Mouse (Mus musculus): ENCODE measurements around the gene Hsf2bp. TPM values are rescaled to one million over a fixed set of nuclear protein-coding genes. Genes with fewer than 3 reads are reported as not detected.

Hsf2bp gene
- polyA plus RNA-seq, 1 experiment from 2014 or later, result 0.56 TPM

DNA sequence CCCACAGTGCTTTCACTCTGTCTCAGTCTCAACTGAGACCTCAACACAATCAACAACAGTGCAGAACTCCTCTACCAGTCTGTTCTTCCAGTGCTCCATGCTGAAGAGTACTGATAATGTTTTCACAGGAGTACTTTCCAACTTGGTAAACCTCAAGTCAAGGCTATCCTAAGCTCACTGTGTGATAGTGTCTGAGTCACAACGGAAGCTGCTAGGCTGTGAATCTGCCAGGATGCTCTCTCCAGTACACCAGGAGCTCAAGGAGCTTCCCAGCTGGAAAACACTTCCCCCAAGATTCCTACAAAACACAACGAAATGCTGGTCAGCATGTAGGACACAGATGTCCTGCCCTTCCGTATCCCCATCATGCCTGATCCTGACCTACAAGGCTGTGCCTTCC, 7.8 kb downstream of the Hsf2bp start:
- H3K4me3 ChIP-seq, result no peak overlapping the region
- H3K27me3 ChIP-seq, result no peaks in the 10 kb centered on the region
- no peak overlapping the region for H3K27ac ChIP-seq
- no peaks in the 10 kb centered on the region for H3K9me3 ChIP-seq
- H3K4me1 ChIP-seq, result peaks cover 5% of the 10 kb centered on the region; the same call in 1 of the 2 replicates
- no peaks in the 10 kb centered on the region for H3K36me3 ChIP-seq
- no peak overlapping the region for H3K9ac ChIP-seq
- H3K4me2 ChIP-seq, result no peak overlapping the region
- ATAC-seq (ENCODE audit: insufficient number of reproducible peaks, insufficient read depth, low FRiP score, low TSS enrichment, low read depth), result no peak
- 80% methylated on average over 3 of the region's 3 CpGs for WGBS

- no peak for ATAC-seq (ENCODE audit: insufficient number of reproducible peaks, insufficient read depth, low FRiP score, low TSS enrichment, low read depth)
- H3K36me3 ChIP-seq, result no peaks in the 10 kb centered on the region
- peaks cover 5% of the 10 kb centered on the region; the same call in 1 of the 2 replicates for H3K4me1 ChIP-seq
- H3K9ac ChIP-seq, result no peak overlapping the region
- H3K27ac ChIP-seq, result no peak overlapping the region
- no peaks in the 10 kb centered on the region for H3K27me3 ChIP-seq
- WGBS, result 28% methylated on average over 3 of the region's 3 CpGs
- H3K4me3 ChIP-seq, result no peak overlapping the region
- H3K4me2 ChIP-seq, result no peak overlapping the region
- no peaks in the 10 kb centered on the region for H3K9me3 ChIP-seq
These were observed 8.5 kb downstream of the Hsf2bp start for GRCm38 (mm10) chr17:32027666-32028065.

- no peak for ATAC-seq (ENCODE audit: insufficient number of reproducible peaks, insufficient read depth, low FRiP score, low TSS enrichment, low read depth)
- Histone ChIP-seq H3K27me3 (no peaks in the 10 kb centered on the region), H3K27ac (no peak overlapping the region), H3K4me2 (no peak overlapping the region), H3K4me3 (no peak overlapping the region), H3K36me3 (no peaks in the 10 kb centered on the region), H3K9me3 (no peaks in the 10 kb centered on the region), H3K4me1 (peaks cover 5% of the 10 kb centered on the region; the same call in 1 of the 2 replicates), H3K9ac (no peak overlapping the region)
- 0% methylated on average over 2 of the region's 2 CpGs for WGBS
These were observed 10.8 kb downstream of the Hsf2bp start for GRCm38 (mm10) chr17:32025386-32025785.

GRCm38 (mm10) chr17:32024671-32025073, 11.5 kb downstream of the Hsf2bp start:
- H3K9me3 ChIP-seq, result no peaks in the 10 kb centered on the region
- ATAC-seq (ENCODE audit: insufficient number of reproducible peaks, insufficient read depth, low FRiP score, low TSS enrichment, low read depth), result no peak
- H3K36me3 ChIP-seq, result no peaks in the 10 kb centered on the region
- no peak overlapping the region for H3K27ac ChIP-seq
- H3K9ac ChIP-seq, result no peak overlapping the region
- peaks cover 5% of the 10 kb centered on the region; the same call in 1 of the 2 replicates for H3K4me1 ChIP-seq
- H3K4me2 ChIP-seq, result no peak overlapping the region
- 64% methylated on average over 5 of the region's 5 CpGs for WGBS
- no peaks in the 10 kb centered on the region for H3K27me3 ChIP-seq
- no peak overlapping the region for H3K4me3 ChIP-seq

DNA sequence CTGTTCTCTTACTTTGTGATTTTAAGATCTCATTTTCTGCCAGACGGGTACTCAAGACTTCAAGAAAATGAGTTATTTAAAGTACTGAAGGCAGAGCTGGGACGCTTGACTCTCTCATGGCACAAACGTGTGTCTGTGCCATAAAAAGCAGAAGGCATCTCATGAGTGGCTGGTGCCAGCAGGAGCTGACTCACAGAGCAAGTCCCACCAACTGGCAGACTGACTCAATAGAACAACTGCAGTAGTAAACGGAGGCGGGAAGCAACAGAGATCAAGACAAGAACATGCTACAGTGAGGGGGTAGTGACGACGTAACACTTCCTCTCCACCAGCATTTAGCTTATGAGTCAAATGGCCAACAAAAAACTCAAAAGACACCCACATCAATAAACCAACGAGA, 13.1 kb downstream of the Hsf2bp start:
- 80% methylated on average over 8 of the region's 8 CpGs for WGBS
- no peak for ATAC-seq (ENCODE audit: insufficient number of reproducible peaks, insufficient read depth, low FRiP score, low TSS enrichment, low read depth)
- H3K4me3 ChIP-seq, result no peak overlapping the region
- H3K27ac ChIP-seq, result no peak overlapping the region
- H3K27me3 ChIP-seq, result no peaks in the 10 kb centered on the region
- peaks cover 10% of the 10 kb centered on the region for H3K4me1 ChIP-seq
- H3K36me3 ChIP-seq, result no peaks in the 10 kb centered on the region
- H3K9ac ChIP-seq, result no peak overlapping the region
- H3K4me2 ChIP-seq, result no peak overlapping the region
- H3K9me3 ChIP-seq, result no peaks in the 10 kb centered on the region

GRCm38 (mm10) chr17:32022551-32022950, 13.6 kb downstream of the Hsf2bp start:
- H3K4me1 ChIP-seq, result peaks cover 10% of the 10 kb centered on the region
- H3K9me3 ChIP-seq, result no peaks in the 10 kb centered on the region
- WGBS, result 64% methylated on average over 6 of the region's 6 CpGs
- ATAC-seq (ENCODE audit: insufficient number of reproducible peaks, insufficient read depth, low FRiP score, low TSS enrichment, low read depth), result no peak
- H3K9ac ChIP-seq, result no peak overlapping the region
- H3K4me3 ChIP-seq, result no peak overlapping the region
- no peak overlapping the region for H3K4me2 ChIP-seq
- no peaks in the 10 kb centered on the region for H3K36me3 ChIP-seq
- no peaks in the 10 kb centered on the region for H3K27me3 ChIP-seq
- H3K27ac ChIP-seq, result no peak overlapping the region

DNA sequence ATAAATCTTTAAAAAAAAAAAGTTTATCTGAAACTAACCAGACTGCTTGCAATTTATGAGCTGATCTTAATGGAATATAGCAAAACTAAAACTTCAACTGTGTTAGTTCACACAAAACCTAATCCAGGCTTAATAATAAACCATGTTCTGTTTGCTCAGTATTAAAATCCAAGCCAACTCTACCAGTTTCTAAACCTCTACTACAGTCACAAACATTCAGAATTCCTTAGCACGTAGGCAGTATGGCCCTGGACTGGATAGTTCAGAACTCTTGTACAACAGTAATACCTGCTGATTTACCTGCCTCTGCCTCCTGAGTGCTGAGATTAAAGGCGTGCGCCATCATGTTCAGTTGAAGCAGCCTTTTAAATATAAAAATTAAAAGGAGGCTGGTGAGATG, 14.2 kb downstream of the Hsf2bp start:
- 89% methylated on average over 3 of the region's 3 CpGs for WGBS
- Histone ChIP-seq H3K9me3 (no peaks in the 10 kb centered on the region), H3K27me3 (no peaks in the 10 kb centered on the region), H3K36me3 (no peaks in the 10 kb centered on the region), H3K27ac (no peak overlapping the region), H3K4me2 (no peak overlapping the region), H3K9ac (no peak overlapping the region), H3K4me3 (no peak overlapping the region), H3K4me1 (peaks cover 10% of the 10 kb centered on the region)
- no peak for ATAC-seq (ENCODE audit: insufficient number of reproducible peaks, insufficient read depth, low FRiP score, low TSS enrichment, low read depth)

- no peak for ATAC-seq (ENCODE audit: insufficient number of reproducible peaks, insufficient read depth, low FRiP score, low TSS enrichment, low read depth)
- peaks cover 5% of the 10 kb centered on the region for H3K4me1 ChIP-seq
- no peaks in the 10 kb centered on the region for H3K36me3 ChIP-seq
- no peaks in the 10 kb centered on the region for H3K27me3 ChIP-seq
- peak overlapping the region; percentile 33; the same call in 1 of the 2 replicates for H3K27ac ChIP-seq
- no peak overlapping the region for H3K4me2 ChIP-seq
- H3K9ac ChIP-seq, result no peak overlapping the region
- whole genome bisulfite sequencing, result 82% methylated on average over 5 of the region's 5 CpGs
- no peaks in the 10 kb centered on the region for H3K9me3 ChIP-seq
- no peak overlapping the region for H3K4me3 ChIP-seq
These were observed 17.8 kb downstream of the Hsf2bp start for GRCm38 (mm10) chr17:32018127-32018894.

DNA sequence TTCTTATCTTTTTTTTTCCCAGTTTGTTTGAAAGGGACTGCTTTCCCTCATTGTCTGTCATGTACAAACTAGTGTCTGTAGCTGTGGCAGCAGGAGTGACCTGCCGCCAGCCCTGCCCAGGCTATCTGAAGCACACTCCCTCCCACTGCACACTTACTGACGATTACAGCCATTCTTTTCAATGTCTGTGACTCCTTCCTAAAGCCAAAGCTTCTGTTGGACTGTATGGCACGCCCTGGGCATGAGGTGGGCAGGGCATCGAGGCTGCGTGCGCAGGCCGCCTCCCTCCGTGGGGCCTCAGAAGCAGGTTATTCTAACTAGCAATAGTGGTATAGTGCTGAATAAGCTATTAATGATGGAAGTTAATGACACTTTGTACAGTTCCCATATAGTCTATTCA, 19.7 kb downstream of the Hsf2bp start:
- Histone ChIP-seq H3K36me3 (no peaks in the 10 kb centered on the region), H3K4me3 (no peak overlapping the region), H3K9ac (no peak overlapping the region), H3K4me2 (no peak overlapping the region), H3K4me1 (peaks cover 11% of the 10 kb centered on the region), H3K27ac (no peak overlapping the region), H3K27me3 (no peaks in the 10 kb centered on the region), H3K9me3 (no peaks in the 10 kb centered on the region)
- no peak for ATAC-seq (ENCODE audit: insufficient number of reproducible peaks, insufficient read depth, low FRiP score, low TSS enrichment, low read depth)
- 87% methylated on average over 8 of the region's 8 CpGs for WGBS

DNA sequence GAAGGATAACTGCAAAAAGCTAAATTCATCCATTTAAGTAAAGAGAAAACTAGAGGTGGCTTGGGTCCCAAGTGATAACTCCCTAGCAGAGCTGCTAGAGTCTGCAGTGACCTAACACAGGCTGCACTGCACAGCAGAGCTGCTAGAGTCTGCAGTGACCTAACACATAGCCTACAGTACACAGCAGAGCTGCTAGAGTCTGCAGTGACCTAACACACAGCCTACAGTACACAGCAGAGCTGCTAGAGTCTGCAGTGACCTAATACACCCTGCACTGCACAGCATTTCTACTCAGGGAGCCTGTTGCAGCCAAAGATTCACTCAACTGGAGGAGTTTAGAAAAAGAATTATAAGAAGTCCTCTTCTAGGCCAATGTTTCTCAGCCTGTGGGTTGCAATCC, 22.5 kb downstream of the Hsf2bp start:
- Histone ChIP-seq H3K9ac (no peak overlapping the region), H3K27me3 (no peaks in the 10 kb centered on the region), H3K4me2 (no peak overlapping the region), H3K9me3 (no peaks in the 10 kb centered on the region), H3K27ac (no peak overlapping the region), H3K36me3 (no peaks in the 10 kb centered on the region), H3K4me1 (peaks cover 10% of the 10 kb centered on the region), H3K4me3 (no peak overlapping the region)
- ATAC-seq (ENCODE audit: insufficient number of reproducible peaks, insufficient read depth, low FRiP score, low TSS enrichment, low read depth), result no peak

GRCm38 (mm10) chr17:32012254-32012653, 23.9 kb downstream of the Hsf2bp start:
- WGBS, result 56% methylated on average over 3 of the region's 3 CpGs
- Histone ChIP-seq H3K9me3 (no peaks in the 10 kb centered on the region), H3K36me3 (no peaks in the 10 kb centered on the region), H3K27ac (no peak overlapping the region), H3K4me1 (peaks cover 6% of the 10 kb centered on the region; the same call in 1 of the 2 replicates), H3K4me3 (no peak overlapping the region), H3K27me3 (no peaks in the 10 kb centered on the region), H3K9ac (no peak overlapping the region), H3K4me2 (no peak overlapping the region)
- ATAC-seq (ENCODE audit: insufficient number of reproducible peaks, insufficient read depth, low FRiP score, low TSS enrichment, low read depth), result no peak

- Histone ChIP-seq H3K9me3 (no peaks in the 10 kb centered on the region), H3K4me2 (no peak overlapping the region), H3K27me3 (no peaks in the 10 kb centered on the region), H3K27ac (no peak overlapping the region), H3K36me3 (no peaks in the 10 kb centered on the region), H3K4me1 (peaks cover 6% of the 10 kb centered on the region; the same call in 1 of the 2 replicates), H3K9ac (no peak overlapping the region), H3K4me3 (no peak overlapping the region)
- 78% methylated on average over 6 of the region's 6 CpGs for WGBS
- no peak for ATAC-seq (ENCODE audit: insufficient number of reproducible peaks, insufficient read depth, low FRiP score, low TSS enrichment, low read depth)
These were observed 24.5 kb downstream of the Hsf2bp start for GRCm38 (mm10) chr17:32011694-32012093.

All from embryonic facial prominence, embryonic 13.5 days (tissue).